Mouse (Mus musculus) cerebellum, adult 2 months (tissue): Measurements from ENCODE around the gene Mcm2.

ENCODE experiments used
- CTCF ChIP-seq: fragments of 200-500 bp; IDR thresholded peaks from 2 replicates; pipeline ENCODE4 v1.5.1; 2011; ENCODE audit warnings: low read depth, mild to moderate bottlenecking, control low read depth, low read length, moderate library complexity, borderline replicate concordance; ENCODE audit not compliant: insufficient read depth
- POLR2A ChIP-seq: fragments of 200-500 bp; IDR thresholded peaks from 2 replicates; pipeline ENCODE4 v1.6.1; 2011; ENCODE audit warnings: low read length, control low read depth, borderline replicate concordance; ENCODE audit not compliant: insufficient read depth

- TF ChIP-seq CTCF (peak; percentile 67), POLR2A (peak; percentile 38; the same call in 1 of the 2 replicates)
Observed at GRCm38 (mm10) chr6:88841781-88842689, 56.5 kb downstream of the Mcm2 start, which contains the start of gene Abtb1.
